Mouse (Mus musculus): ENCODE data around the gene Armc7.

- no peak for TF ChIP-seq CTCF (IDR thresholded peaks at IDR 0.05)
- TF ChIP-seq POLR2A (IDR thresholded peaks at IDR 0.05; ENCODE audit: insufficient read depth, low read depth, low read length), result no peak
- no peak for TF ChIP-seq EP300 (IDR thresholded peaks at IDR 0.05; ENCODE audit: insufficient read depth, low read depth, low read length)
Observed at GRCm38 (mm10) chr11:115502636-115503035, 27.2 kb downstream of the Armc7 start.
